Mouse (Mus musculus): ENCODE measurements around the gene Med22.

DNA sequence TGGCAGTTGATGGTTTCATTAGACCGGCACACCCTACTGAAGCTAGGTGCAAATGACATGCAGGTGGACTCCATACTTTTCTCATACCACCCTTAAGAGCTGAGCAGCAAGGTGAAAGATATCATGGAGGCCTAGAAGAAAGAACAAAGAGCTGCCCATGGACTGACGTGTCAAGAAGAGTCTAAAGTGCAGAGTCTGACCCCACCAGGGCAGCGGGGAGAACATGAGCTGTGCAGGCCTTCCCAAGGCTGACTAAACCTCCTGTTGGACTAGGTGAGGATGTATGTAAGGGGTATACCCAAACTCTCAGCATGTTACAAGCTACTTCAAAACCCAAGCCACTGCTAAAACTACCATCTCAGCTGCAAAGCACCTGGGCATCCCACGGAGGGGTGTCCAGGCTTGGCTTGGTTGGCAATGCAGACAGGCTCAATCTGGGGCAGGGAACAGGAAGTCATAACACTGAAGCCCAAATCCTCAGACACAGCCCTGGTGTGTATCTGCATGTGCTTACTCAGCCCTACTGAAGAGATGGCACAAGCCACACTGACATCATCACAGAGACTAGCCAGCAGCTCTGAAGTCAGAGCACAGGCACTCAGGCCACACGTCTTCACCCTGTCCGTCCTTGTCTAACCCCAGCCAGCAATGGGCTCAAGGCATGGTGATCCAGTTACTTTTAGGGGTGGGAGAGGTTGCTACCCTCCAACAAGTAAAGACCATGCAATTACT, 17.4 kb upstream of the Med22 start:
- TF ChIP-seq POLR2A (IDR thresholded peaks at IDR 0.05; ENCODE audit: control insufficient read depth in 1 of 2, insufficient read depth in 1 of 2, low read depth in 1 of 2, low read length in 2 of 2, poor library complexity in 1 of 2), result no peak; a peak in 1 of 4 replicates
- TF ChIP-seq NRF1 (IDR thresholded peaks at IDR 0.05; ENCODE audit: insufficient read depth, low read depth, low read length, poor library complexity, severe bottlenecking), result no peak
- no peak for TF ChIP-seq E2F4 (IDR thresholded peaks at IDR 0.05; ENCODE audit: borderline replicate concordance, low read depth, low read length)
- TF ChIP-seq MXI1 (IDR thresholded peaks at IDR 0.05; ENCODE audit: low read depth, low read length), result no peak
- TF ChIP-seq CTCF (IDR thresholded peaks at IDR 0.05 in 2 of 3, conservative IDR thresholded peaks at IDR 0.05 in 1 of 3; ENCODE audit: control insufficient read depth in 1 of 3, insufficient read depth in 1 of 3, low read depth in 2 of 3, low read length in 3 of 3, poor library complexity in 1 of 3, severe bottlenecking in 1 of 3), result no peak
- TF ChIP-seq ZMIZ1 (IDR thresholded peaks at IDR 0.05; ENCODE audit: low read depth, low read length), result no peak
- TF ChIP-seq USF1 (IDR thresholded peaks at IDR 0.05; ENCODE audit: low read depth, low read length), result no peak
- TF ChIP-seq ZC3H11A (IDR thresholded peaks at IDR 0.05; ENCODE audit: low read depth, low read length), result no peak
- no peak for TF ChIP-seq CHD2 (IDR thresholded peaks at IDR 0.05; ENCODE audit: low read length)
- TF ChIP-seq HCFC1 (IDR thresholded peaks at IDR 0.05; ENCODE audit: low read depth, low read length), result no peak
- TF ChIP-seq GATA1 (IDR thresholded peaks at IDR 0.05; ENCODE audit: low read depth, low read length), result no peak
- TF ChIP-seq MAX (IDR thresholded peaks at IDR 0.05; ENCODE audit: low read length), result no peak
- no peak for TF ChIP-seq EP300 (IDR thresholded peaks at IDR 0.05; ENCODE audit: low read depth in 1 of 2, low read length in 2 of 2)
- no peak for TF ChIP-seq NELFE (IDR thresholded peaks at IDR 0.05; ENCODE audit: low read depth, low read length)
